Mouse (Mus musculus): ENCODE measurements at regions not wholly inside any gene's neighbourhood (a gene's known extent, or its start where the extent isn't known, plus 50 kb on each side); places are given as distances from the start of the nearest gene placed in this dataset.

DNA sequence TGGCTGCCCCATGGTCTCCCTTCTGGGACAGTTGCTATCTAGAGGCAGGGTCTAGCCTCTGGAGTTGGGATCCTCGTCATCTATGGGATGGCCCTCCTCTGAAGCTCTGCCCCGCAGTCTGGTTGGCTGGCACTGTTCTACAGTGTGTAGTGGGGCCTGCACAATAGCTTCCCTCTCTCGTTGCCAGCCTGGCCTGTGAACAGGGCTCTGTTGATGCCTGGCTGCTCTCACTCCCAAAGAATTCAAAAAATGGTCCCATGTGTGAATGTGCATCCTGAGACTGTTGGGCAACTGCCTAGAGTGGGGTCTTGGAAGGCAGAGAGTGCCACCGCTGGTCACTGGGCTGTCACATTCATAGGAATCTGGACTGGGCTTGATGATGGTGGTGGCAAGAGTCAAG, 53.8 kb upstream of the Ccnd1 start:
- peak; percentile 21 for DNase-seq (ENCODE audit: low spot score)

DNA sequence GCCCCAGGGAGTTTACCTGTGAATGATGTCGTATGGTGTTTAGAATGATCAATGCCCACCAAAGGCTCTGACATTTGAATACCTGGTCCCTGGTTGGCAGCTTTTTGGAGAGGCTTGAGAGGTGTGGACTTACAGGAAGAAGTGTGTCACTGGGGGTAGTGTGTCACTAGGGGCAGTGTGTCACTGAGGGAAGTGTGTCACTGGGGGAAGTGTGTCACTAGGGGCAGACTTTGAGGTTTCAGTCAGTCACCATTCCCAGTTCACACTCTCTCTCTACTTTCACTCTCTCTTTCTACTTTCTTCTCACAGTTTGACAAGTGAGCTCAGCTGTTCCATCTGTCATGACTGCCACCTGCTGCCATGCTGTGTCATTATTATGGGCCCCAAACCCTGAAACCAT, 52.0 kb upstream of the Ccnd1 start:
- no peak for DNase-seq (ENCODE audit: low spot score)
